Mouse (Mus musculus): Measurements from ENCODE around the gene Hunk. TPM values are rescaled to one million over a fixed set of nuclear protein-coding genes. Genes with fewer than 3 reads are reported as not detected.

Gene Hunk
- total RNA-seq, 2 experiments from 2014 or later: not detected

DNA sequence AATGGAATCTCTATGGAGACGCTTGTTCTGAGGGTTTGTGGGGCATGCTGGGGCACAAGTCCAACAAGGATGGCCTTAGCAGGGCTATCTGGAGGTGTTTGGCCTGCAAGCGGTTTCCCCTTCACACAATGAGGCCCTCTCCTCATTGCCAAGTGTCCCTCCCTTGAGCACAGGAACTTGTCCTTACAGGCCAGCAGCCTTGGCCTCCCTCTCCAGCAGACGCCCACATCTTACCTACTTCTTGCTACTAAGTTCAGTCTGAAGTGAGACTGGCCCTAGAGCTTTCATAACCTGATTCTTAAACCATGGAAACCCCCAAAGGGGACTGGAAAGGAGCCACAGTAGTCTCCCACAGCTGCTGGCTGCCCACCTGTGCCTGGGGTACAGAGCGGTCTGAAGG, 104.3 kb downstream of the Hunk start:
- ATAC-seq (replicated peaks; ENCODE audit: low FRiP score, poor library complexity, severe bottlenecking): no peak

DNA sequence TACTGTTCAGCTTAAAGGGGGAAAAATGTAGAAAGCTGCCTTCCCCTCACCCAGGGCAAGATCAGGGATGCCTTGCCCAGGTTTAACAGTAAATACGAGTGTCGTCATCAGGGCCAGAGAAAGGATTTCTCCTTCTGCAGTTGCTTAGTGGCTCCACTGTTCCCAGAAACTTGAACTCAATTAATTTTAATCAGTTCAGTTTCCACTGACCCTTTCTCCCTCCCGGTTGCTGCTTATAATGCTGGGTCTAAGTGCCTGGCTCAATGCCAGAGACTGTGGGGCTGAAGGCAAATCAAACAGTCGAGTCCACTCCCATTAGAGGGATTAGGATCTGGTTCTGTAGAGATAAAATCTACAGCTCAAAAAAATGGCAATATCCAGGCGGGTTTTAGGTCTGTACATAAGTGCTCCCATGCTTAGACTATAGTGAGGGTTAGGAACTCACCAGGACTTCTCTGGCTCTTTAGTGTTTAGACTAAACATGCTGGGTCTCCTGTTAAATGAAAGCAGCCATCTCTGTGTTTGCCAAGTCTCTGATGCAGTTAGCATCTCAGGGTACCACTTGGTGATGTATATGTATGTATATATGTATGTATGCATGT, 106.2 kb downstream of the Hunk start:
- no peak for ATAC-seq (replicated peaks; ENCODE audit: low FRiP score, poor library complexity, severe bottlenecking)

DNA sequence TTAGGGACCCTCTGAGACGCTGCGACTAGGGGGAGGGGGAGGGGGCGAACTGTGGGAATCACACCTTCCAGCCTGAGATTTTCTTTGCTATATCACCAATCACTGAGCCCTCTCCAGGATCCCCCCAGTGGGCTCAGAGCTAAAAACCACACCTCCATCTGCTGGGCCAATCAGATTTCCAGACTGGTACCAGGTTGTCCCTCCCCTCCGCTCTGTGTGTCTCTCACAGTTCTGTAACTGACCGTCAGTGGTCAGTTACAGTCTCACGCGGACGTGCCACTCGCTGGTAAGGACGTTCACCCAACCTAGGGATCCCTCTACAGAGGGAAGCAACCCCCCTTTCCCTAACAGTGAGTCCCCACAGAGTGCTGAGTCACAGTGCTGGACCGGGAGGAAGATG, 111.1 kb downstream of the Hunk start:
- ATAC-seq (replicated peaks; ENCODE audit: low FRiP score, poor library complexity, severe bottlenecking): no peak

DNA sequence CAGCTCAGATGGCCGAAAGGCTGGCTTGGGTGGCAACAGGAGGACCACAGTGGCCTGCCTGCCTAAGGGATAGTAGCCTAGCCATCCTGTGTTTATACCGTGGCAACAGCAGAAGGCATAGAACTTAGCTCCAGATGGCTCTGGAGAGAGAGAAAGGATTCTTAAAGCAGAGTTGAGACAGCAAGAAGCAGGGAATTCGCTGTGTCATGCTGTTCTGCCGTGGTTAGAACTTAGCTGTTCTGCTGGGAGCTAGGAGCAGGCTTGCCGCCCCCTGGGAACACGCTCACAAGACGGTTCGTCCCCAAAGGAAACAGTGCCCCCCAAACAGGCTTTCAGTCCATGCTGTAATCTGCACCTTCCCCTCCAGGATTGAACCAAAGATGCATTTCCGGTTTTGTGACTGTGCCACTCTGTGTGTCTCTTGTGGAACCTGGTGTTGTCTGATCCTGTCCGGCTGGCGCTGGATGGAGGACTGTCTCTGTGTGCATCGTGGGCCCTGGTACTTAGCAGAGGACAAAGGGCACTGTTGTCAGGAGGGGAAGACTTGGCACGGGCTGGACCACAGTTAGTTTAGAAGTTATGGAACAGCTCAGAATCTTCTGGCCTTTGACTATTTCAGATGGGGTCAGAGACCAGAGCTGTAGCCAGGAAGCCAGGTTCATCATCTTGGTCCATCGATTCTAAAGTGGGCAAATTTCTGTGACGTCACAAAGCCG, 112.1 kb downstream of the Hunk start:
- no peak for ATAC-seq (replicated peaks; ENCODE audit: low FRiP score, poor library complexity, severe bottlenecking)

DNA sequence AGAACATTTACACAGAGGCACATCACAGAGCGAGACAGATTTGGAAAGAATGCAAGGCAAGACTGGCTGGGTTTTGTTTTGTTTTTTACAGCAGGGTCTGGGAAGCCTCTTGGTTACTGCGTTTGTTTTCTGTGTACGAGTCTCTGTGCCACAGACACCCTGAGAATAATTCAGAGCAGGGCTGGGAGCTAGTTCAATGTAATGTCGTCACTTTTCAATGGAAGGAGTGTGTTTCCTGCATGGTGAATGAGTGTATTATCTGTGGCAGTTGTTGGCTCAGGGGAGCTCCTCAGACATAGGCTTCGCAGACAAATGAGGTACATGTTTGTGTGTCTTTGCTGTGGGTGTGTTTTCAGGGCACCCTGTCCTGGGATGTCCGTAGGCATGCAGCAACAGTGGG, 115.0 kb downstream of the Hunk start:
- ATAC-seq (replicated peaks; ENCODE audit: low FRiP score, poor library complexity, severe bottlenecking): no peak

DNA sequence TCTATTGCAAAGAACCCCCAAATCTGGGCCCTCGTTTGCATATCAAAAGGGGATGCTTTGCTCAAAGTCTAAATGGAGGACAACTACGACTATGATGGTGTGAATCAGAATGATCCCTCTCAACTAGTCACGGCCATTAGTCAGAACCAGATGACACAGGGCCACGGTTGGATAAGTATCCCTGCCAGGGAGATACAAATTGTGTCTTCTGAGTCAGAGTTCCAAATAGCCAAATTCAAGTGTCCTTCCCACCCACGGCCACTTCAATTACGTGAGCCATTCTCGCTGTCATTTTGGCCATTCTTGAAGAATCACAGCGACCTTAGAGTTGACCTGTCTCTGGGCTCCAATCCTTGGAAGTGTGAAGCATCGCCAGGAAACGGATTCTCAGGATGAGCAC, 119.4 kb downstream of the Hunk start:
- no peak for ATAC-seq (replicated peaks; ENCODE audit: low FRiP score, poor library complexity, severe bottlenecking)

DNA sequence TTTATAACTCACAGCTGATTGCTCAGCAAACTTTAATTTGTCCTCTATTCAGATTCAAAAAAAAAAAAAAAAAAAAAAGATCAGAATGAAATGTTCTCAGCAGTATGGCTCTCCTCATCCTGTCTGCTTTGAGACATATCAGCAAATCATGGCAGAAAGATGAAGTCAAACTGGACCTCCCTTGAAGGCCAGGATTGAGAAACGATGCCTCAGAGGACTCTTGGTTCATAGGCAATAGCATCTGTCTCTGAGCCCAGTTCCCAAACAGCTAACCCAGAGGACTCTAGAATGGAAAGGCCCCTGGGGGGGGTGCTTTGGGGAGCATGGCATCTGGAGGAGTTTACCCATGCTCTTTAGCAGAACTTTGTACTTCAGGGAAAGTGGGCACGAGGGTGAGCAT, 119.9 kb downstream of the Hunk start:
- ATAC-seq (replicated peaks; ENCODE audit: low FRiP score, poor library complexity, severe bottlenecking): no peak

DNA sequence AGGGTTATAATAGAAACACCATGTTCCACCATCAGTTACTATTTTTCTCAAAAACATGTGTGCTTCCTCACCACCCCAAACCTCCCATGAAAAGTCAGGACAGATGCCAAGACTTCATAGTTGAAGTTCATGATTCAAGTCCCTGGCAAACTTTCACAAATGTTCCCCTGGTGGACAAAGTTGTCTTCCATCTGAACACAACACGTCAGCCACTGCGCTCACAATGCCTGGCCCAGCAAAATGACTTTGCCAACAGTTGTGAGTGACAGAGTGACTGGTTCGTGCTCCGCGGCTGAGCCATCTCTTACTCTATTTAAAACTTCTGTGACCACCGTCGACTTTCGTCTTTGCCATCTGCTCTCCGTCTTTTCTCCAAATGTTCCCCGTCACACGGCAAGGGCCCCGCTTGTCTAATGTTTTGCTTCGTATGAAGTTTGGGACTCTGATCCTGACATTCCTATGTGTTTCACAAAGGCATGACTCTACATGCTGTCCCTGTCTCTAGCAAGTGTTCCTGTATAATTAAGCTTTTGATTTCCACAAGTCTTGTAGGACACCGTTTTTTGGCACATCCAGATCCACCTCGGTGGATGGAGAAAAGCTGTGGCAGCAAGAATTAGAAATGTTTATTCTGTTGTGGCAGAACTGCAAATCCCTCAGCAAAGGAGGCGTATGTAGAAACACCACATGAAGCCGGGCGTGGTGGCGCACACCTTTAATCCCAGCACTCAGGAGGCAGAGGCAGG, 125.9 kb downstream of the Hunk start:
- ATAC-seq (replicated peaks; ENCODE audit: low FRiP score, poor library complexity, severe bottlenecking): no peak

DNA sequence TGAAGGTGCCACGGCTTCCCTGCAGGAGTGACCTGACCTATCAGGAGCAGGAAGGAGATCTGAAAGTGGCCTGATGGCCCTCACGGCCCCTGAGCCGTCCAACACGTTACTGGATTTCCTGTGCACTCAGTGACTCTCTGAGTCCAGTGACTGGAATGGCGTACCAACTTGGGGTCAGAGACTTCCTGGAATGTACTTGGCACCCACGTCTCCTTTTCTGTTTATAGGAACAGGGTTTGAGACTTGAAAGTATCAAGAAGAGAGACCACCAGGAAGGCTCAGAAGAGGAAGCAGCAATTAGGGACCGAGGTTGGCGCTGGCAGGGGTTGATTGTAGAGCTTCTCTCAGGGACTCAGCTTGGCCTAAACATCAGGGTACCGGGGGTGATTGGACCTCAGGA, 131.2 kb downstream of the Hunk start:
- no peak for ATAC-seq (replicated peaks; ENCODE audit: low FRiP score, poor library complexity, severe bottlenecking)

DNA sequence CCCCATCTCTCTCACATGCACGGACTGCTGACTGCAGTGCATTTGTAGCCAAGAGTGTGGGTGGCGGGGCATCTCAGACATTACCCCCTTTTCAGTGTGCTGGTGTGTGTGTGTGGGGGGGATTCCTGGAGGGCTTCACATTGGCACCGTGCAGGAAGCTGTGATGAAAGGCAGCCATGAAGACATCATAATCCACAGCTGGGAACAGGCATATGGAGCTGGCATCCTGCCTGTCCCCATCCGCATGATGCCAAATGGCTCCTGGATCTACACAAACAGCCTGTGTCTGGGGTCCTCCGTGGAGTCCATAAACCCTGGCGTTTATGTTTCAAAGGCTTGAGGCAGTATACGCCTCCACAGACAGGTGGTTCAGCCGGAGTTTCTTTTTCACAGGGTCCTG, 132.4 kb downstream of the Hunk start:
- no peak for ATAC-seq (replicated peaks; ENCODE audit: low FRiP score, poor library complexity, severe bottlenecking)

DNA sequence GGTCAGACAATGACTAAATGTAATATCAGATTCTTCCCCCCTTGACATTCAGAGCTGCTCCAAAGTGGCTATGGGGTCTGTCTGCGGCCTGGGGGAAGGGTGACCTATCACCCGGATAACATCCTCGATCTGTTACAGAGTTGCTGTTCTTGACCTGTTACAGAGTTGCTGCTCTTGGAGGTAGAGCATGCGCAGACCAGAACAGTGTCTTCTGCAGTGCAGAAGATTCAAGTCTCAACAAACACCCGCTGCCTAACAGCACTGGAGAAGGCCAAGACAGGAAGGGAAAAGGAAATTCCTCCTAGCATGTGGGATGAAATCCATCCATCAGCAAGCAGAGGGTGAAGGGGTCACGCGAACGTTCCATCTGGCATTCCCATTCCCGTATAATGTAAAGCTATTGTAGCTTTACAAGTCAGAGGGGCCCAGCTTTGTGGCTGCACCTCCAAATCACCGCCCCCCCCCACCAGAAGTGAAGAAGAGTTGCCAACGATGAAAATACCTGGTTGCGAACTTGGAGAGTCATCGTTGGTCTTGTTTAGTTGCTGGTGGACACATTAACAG, 133.0 kb downstream of the Hunk start:
- no peak for ATAC-seq (replicated peaks; ENCODE audit: low FRiP score, poor library complexity, severe bottlenecking)

DNA sequence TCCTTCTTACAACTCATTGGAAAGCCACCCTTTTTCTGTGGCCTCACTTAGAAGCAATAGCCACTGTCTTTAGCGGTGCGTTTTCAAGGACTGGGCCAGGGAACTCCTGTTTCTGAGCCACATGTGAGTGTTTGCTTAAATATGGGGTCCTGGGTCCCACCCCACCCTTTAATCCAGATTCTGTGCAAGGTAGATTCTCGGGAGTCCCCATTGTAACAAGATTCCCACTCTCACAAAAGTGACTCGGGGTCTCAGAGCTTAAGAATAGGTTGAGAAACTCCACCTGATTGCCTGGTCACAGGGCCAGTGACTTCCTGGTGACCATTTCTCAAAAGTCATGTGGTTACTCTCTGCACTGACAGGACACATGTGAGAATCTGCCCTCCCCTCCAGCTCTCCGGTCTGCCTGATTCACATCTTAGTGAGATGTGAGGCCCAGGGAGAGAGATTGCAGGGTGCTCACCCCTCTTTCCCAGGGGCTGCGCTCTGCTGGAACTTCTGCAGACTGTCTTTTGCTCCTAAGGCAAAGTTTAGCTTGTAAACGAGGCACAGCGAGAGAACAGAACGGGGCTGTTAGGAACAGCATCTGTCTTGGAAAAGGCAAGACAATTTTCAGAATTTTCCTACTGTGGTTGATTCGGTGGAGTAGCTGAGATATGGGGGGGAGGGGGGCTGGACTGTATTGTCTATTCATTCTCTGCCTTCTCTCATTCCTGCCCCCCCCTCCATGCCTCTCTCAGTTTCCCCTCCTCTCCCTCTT, 135.6 kb downstream of the Hunk start:
- no peak for ATAC-seq (replicated peaks; ENCODE audit: low FRiP score, poor library complexity, severe bottlenecking)

DNA sequence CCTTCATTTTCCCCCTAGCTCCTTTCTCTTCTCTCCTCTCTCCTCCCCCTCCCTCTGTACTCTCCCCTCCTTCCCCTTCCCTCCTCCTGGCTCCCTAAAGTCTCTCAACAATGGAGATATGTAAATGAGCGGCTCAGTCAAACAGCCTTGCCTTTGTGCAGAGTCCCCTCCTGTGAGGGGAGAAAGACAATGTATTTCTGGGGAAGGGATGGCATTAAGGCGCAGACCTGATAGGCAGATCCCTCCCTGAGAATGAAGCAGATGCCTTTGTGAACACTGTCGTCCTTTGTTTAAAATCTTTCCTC, 136.1 kb downstream of the Hunk start:
- ATAC-seq (replicated peaks; ENCODE audit: low FRiP score, poor library complexity, severe bottlenecking): no peak

DNA sequence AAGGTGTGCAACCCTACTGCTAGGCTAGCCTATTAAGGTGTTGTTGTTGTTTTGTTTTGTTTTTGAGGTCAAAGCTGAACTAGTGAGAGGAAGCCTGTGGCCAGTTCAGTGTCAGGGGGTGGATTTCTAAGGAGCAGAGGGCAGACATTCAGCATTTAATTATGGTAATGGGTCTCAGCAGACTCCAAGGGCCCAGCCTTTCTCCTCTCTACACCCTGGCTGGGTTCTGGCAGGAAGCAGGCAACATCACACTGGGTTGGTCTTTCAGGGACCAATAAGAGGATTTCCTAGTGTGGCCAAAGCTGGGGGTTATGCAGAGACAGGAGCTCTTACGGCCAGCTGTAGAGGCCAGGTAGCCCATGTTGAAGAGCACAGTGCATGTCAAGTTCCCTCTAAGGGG, 136.8 kb downstream of the Hunk start:
- ATAC-seq (replicated peaks; ENCODE audit: low FRiP score, poor library complexity, severe bottlenecking): no peak

DNA sequence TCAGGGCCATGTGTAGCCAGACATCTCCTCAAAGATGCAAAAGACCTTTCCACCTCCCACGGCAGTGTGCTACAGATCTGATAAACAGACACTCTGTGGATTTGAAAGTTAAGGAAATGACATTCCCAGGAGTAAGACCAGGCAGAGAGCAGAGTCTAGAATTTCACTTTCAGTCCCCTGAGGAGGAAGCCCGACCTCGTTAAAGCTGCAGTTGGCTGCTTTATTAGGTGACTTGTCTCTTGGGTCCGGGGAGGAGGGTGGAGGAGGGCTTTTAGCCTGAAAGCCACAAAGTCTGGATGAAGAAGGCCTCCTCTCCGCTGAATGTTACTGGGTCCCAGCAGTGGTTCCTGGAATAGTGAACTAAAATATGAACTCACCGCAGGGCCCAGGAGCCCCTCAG, 137.6 kb downstream of the Hunk start:
- ATAC-seq (replicated peaks; ENCODE audit: low FRiP score, poor library complexity, severe bottlenecking): no peak

DNA sequence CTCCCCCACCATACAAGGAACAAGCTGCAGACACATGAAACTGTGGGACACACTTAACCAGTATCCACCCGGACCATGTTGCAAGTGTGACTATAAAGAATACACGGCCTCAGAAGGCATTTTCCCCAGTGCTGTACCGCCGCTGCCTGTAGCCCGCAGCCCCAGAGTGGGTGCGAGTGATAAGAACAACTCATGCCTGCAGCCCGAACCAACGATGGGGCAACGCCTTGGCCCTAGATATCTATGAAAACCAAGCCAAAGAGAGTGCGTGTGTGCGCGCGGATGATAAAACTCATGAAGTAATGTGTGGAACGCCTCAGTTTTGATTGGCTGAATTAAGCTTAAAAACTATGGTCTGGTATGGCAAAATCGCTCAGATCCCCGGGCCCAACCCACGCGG, 138.1 kb downstream of the Hunk start:
- no peak for ATAC-seq (replicated peaks; ENCODE audit: low FRiP score, poor library complexity, severe bottlenecking)

DNA sequence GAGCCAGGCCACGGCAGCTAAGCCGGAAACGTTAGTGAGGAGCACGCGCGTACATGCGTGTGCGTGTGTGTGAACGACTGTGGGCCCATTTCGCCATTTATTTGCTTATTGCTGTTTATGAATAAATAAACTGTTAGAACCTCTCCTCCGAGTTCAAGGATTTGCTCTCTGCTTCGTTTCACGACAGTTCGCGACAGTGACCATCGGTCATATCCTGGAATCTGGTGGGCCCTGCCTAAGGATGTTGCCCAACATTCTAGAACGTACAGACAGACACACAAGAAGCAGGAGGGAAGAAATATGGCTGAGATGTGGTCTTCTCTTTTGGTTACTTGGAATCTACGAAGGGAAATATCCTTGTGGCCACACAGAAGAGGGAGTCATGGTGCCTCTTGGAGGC, 138.6 kb downstream of the Hunk start:
- ATAC-seq (replicated peaks; ENCODE audit: low FRiP score, poor library complexity, severe bottlenecking): no peak

DNA sequence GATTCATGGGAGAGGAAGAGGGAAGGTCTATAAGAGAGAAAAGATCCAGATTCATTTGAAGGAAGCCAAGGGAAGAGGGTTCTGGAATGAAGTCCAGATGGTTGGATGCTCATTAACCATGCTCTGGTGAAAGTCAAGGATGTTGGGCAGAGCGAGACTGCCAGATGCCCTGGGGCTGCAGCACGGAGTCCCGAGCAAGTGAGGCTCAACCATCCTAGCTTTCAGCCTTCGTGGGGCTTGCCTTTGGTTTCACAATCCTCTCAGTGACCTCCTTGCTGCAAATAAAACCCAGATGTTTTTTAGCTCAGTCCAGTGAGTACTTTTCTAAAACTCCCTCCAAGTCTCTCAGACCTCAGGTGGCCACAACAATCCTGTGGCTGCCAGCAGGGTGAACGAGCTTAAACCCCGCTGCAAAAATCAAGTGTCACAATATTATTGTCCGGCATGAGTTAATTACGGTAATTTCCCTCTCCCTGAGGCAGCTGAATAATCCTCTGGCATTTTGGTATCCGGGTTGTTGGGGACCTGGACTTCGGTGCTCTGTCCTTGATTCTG, 147.4 kb downstream of the Hunk start:
- no peak for ATAC-seq (replicated peaks; ENCODE audit: low FRiP score, poor library complexity, severe bottlenecking)

DNA sequence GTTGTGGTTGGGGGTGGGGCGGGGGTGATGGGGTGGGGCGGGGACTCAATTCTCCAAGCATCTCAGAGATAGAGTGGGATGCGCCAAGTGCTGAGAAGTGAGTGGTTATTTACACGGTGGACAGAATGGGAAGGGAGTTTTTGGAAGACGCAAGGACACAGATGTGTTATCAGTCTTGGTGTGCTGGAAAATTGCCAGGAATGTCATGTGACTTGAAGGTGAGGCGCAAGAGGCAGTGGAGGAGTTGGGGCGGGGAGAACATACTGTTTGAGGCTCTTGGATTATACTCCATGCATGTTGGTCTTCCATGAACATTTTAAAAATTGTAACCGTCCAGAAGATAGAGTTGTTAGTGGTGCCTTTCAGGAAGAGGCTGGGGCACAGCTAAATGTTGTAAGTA, 148.8 kb downstream of the Hunk start:
- ATAC-seq (replicated peaks; ENCODE audit: low FRiP score, poor library complexity, severe bottlenecking): no peak

DNA sequence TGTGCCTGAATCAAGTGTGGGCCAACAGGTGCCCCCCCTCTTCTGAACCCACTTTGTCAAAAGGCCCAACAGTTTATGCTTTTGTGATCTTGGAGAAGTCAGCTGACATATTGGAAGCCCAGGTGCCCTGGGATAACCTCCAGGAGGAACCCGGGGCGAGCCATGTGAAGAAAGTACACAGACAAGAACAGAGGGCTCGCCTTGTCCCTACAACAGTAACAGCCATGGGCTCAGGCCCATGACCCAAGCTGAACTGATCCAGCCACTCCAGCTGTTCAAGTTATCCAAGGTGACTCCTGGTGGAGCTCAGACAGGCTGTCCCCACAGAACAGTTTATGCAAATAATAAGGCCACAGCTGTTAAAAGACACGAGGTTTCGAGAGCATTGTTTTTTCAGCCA, 153.1 kb downstream of the Hunk start:
- ATAC-seq (replicated peaks; ENCODE audit: low FRiP score, poor library complexity, severe bottlenecking): no peak
